In the genomic region with DNA sequence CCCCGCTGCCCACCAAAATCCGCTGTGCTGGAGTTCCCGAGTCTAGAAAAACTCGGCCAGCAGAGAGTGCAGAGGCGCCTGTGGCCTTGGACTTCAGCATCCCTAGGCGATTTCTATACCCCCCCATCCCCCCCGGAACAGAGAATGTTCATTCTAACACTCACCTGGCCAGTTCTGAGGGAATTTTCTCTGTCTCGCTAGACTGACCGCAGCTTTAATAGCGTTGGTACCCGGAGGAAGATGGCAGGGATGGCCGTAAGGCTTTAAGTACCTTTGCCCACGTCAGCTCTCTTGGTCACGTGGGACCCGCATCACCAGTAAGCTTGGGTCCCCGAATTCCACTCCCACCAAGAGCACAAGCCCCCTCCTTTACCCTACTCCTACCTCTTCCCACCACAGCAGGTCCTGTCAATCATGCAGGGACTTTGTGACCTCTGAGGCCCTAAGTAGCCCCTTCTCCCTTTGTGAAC, we compare ENCODE assay signal across 8 mouse cellular contexts. TPM values are rescaled to one million over a fixed set of nuclear protein-coding genes. Genes with fewer than 3 reads are reported as not detected.
A peak's percentile ranks its signal among the peaks of the same experiment; 100 is the strongest.
DNase-seq lines count a peak whose midpoint lies in the region; ATAC-seq and TF ChIP-seq lines count a peak whose summit lies in the region.

Gene Armcx2 (minus strand): TSS at position 467 of the 470 bp plus-strand sequence.

- DNase-seq in CH12.LX (ENCODE audit: extremely low read depth) = peak; percentile 60
- DNase-seq in adrenal gland, postnatal 36 days = peak; percentile 42 to 65
- peak; percentile 93 for DNase-seq in embryonic facial prominence, embryonic 14.5 days (ENCODE audit: low spot score)
- peak; percentile 36 for DNase-seq in liver, embryonic 11.5 days (ENCODE audit: low spot score)

- H3K27me3 ChIP-seq in CH12.LX (replicated peaks) (no peaks in the 10 kb centered on the region), myocyte (ENCODE audit: control insufficient read depth, insufficient read depth, insufficient read length) (no peaks in the 10 kb centered on the region)
- H3K27me3 ChIP-seq in embryonic facial prominence, embryonic 14.5 days (replicated peaks; ENCODE audit: control insufficient read depth, insufficient read depth, low read length) = peaks cover 20% of the 10 kb centered on the region; the same call in 1 of the 2 replicates
- H3K27me3 ChIP-seq in heart, embryonic 13.5 days (replicated peaks) = no peaks in the 10 kb centered on the region; the same call in 1 of the 2 replicates
- H3K27me3 ChIP-seq in kidney, embryonic 16.5 days (ENCODE audit: insufficient read depth, low read length) = peaks cover 15% of the 10 kb centered on the region; the same call in 1 of the 2 replicates
- H3K27me3 ChIP-seq in liver, embryonic 11.5 days (replicated peaks; ENCODE audit: control insufficient read depth, insufficient read depth, low read length) = peaks cover 10% of the 10 kb centered on the region
- no peaks in the 10 kb centered on the region for H3K27me3 ChIP-seq in testis, adult 2 months (ENCODE audit: control insufficient read depth, insufficient read depth, low read length)

- WGBS in embryonic facial prominence, embryonic 14.5 days = 19% methylated on average over 13 of the region's 16 CpGs
- 14% methylated on average over 16 of the region's 16 CpGs for WGBS in heart, embryonic 13.5 days
- WGBS in kidney, embryonic 16.5 days = 15% methylated on average over 16 of the region's 16 CpGs
- 7% methylated on average over 16 of the region's 16 CpGs for WGBS in liver, embryonic 11.5 days

- dilution Hi-C loops in CH12.LX (cut with MboI; ENCODE audit: extremely low pct_ligation_motif_present, extremely low pct_unique_long_range_greater_than_20kb, low sequenced_read_pairs) = no loop called here

- H3K79me2 ChIP-seq in CH12.LX (replicated peaks; ENCODE audit: control insufficient read depth, extremely low read depth, insufficient read depth, poor library complexity, severe bottlenecking) (peaks cover 12% of the 10 kb centered on the region), myocyte (ENCODE audit: control insufficient read depth, insufficient read depth) (no peaks in the 10 kb centered on the region)

- in situ Hi-C loops in CH12.LX (cut with MboI; ENCODE audit: low pct_ligation_motif_present, low pct_unique_long_range_greater_than_20kb, low sequenced_read_pairs) = no loop called here

- ATAC-seq in embryonic facial prominence, embryonic 14.5 days (ENCODE audit: low read depth) = peak; percentile 89
- peak; percentile 75 for ATAC-seq in heart, embryonic 13.5 days (ENCODE audit: extremely low read depth, insufficient number of reproducible peaks, low FRiP score, low TSS enrichment)
- peak; percentile 91 for ATAC-seq in kidney, embryonic 16.5 days (ENCODE audit: low FRiP score, low TSS enrichment)
- peak; percentile 87 for ATAC-seq in liver, embryonic 11.5 days (replicated peaks; ENCODE audit: low FRiP score)

- no peak within 1 kb of the TSS for H3ac ChIP-seq in myocyte (ENCODE audit: control insufficient read depth, insufficient read length)

- TF ChIP-seq POLR2A in CH12.LX (IDR thresholded peaks at IDR 0.05; ENCODE audit: low read depth, low read length) (peak; percentile 75), myocyte (IDR thresholded peaks at IDR 0.05; ENCODE audit: insufficient read length, low read depth) (peak; percentile 70)
- TF ChIP-seq POLR2A in testis, adult 2 months (IDR thresholded peaks at IDR 0.05; ENCODE audit: control insufficient read depth, low read depth, low read length) = no peak

- no peak within 1 kb of the TSS for H3K27ac ChIP-seq in CH12.LX (ENCODE audit: insufficient read depth, low read depth)
- H3K27ac ChIP-seq in embryonic facial prominence, embryonic 14.5 days (replicated peaks; ENCODE audit: low read depth, low read length) = peak within 1 kb of the TSS; percentile 83
- H3K27ac ChIP-seq in heart, embryonic 13.5 days (replicated peaks) = peak within 1 kb of the TSS; percentile 85
- H3K27ac ChIP-seq in kidney, embryonic 16.5 days (ENCODE audit: low read length) = peak within 1 kb of the TSS; percentile 77
- H3K27ac ChIP-seq in liver, embryonic 11.5 days (ENCODE audit: low read depth, low read length) = no peak within 1 kb of the TSS
- H3K27ac ChIP-seq in testis, adult 2 months (ENCODE audit: control insufficient read depth, insufficient read depth, low read depth, low read length) = peak within 1 kb of the TSS; percentile 10; the same call in 1 of the 2 replicates

- H3K4me2 ChIP-seq in CH12.LX (ENCODE audit: insufficient read depth, low read depth, poor library complexity, severe bottlenecking) (peak within 1 kb of the TSS; percentile 60), myocyte (ENCODE audit: low read depth) (peak within 1 kb of the TSS; percentile 70)
- peak within 1 kb of the TSS; percentile 58 for H3K4me2 ChIP-seq in embryonic facial prominence, embryonic 14.5 days (ENCODE audit: low read depth, low read length)
- H3K4me2 ChIP-seq in heart, embryonic 13.5 days = peak within 1 kb of the TSS; percentile 69
- H3K4me2 ChIP-seq in kidney, embryonic 16.5 days (replicated peaks; ENCODE audit: low read depth, low read length) = peak within 1 kb of the TSS; percentile 55
- H3K4me2 ChIP-seq in liver, embryonic 11.5 days = peak within 1 kb of the TSS; percentile 73

- peaks cover 0 to 3% of the 10 kb centered on the region in 2 experiments; a peak in 1 of 4 replicates for H3K4me1 ChIP-seq in CH12.LX (ENCODE audit: control insufficient read depth in 1 of 2, insufficient read depth in 2 of 2)
- H3K4me1 ChIP-seq in embryonic facial prominence, embryonic 14.5 days (ENCODE audit: control insufficient read depth, insufficient read depth, low read length) = no peaks in the 10 kb centered on the region
- H3K4me1 ChIP-seq in heart, embryonic 13.5 days = peaks cover 6% of the 10 kb centered on the region; the same call in 1 of the 2 replicates
- 0 out of 2 replicates have a peak, but pooled peaks cover 3% of the 10 kb centered on the region for H3K4me1 ChIP-seq in kidney, embryonic 16.5 days (ENCODE audit: insufficient read depth, low read length)
- no peaks in the 10 kb centered on the region for H3K4me1 ChIP-seq in liver, embryonic 11.5 days (replicated peaks; ENCODE audit: control insufficient read depth, insufficient read depth, low read length)
- 0 out of 2 replicates have a peak, but pooled peaks cover 2% of the 10 kb centered on the region for H3K4me1 ChIP-seq in testis, adult 2 months (ENCODE audit: control insufficient read depth, insufficient read depth, low read length)

- no peak for TF ChIP-seq EP300 in CH12.LX (IDR thresholded peaks at IDR 0.05; ENCODE audit: low read length)

- H3K36me3 ChIP-seq in CH12.LX (replicated peaks in 1 of 2; ENCODE audit: control insufficient read depth in 1 of 2, insufficient read depth in 1 of 2, low read length in 1 of 2) (peaks cover 16 to 22% of the 10 kb centered on the region in 2 experiments), myocyte (ENCODE audit: control insufficient read depth, insufficient read depth) (no peaks in the 10 kb centered on the region)
- peaks cover 21% of the 10 kb centered on the region for H3K36me3 ChIP-seq in embryonic facial prominence, embryonic 14.5 days (ENCODE audit: control insufficient read depth, insufficient read depth, low read length)
- peaks cover 28% of the 10 kb centered on the region for H3K36me3 ChIP-seq in heart, embryonic 13.5 days
- H3K36me3 ChIP-seq in kidney, embryonic 16.5 days (ENCODE audit: insufficient read depth, low read length) = peaks cover 16% of the 10 kb centered on the region
- H3K36me3 ChIP-seq in liver, embryonic 11.5 days (ENCODE audit: control insufficient read depth, insufficient read depth, low read length) = no peaks in the 10 kb centered on the region
- H3K36me3 ChIP-seq in testis, adult 2 months (ENCODE audit: control insufficient read depth, insufficient read depth, low read length) = no peaks in the 10 kb centered on the region

- no peak for TF ChIP-seq RAD21 in CH12.LX (IDR thresholded peaks at IDR 0.05; ENCODE audit: low read depth, low read length)

- H3K4me3 ChIP-seq in CH12.LX (replicated peaks in 1 of 3; ENCODE audit: low read depth in 2 of 3, low read length in 2 of 3, poor library complexity in 1 of 3) (peak within 1 kb of the TSS; percentile 63 to 80 (median 65)), myocyte (peak within 1 kb of the TSS; percentile 72)
- H3K4me3 ChIP-seq in embryonic facial prominence, embryonic 14.5 days (ENCODE audit: low read depth, low read length) = peak within 1 kb of the TSS; percentile 57
- peak within 1 kb of the TSS; percentile 71 for H3K4me3 ChIP-seq in heart, embryonic 13.5 days
- peak within 1 kb of the TSS; percentile 70 for H3K4me3 ChIP-seq in kidney, embryonic 16.5 days (ENCODE audit: low read length)
- H3K4me3 ChIP-seq in liver, embryonic 11.5 days (ENCODE audit: low read depth, low read length) = peak within 1 kb of the TSS; percentile 59
- H3K4me3 ChIP-seq in testis, adult 2 months (ENCODE audit: control insufficient read depth, low read depth, low read length) = peak within 1 kb of the TSS; percentile 63

- no peaks in the 10 kb centered on the region for H3K9me3 ChIP-seq in CH12.LX (replicated peaks; ENCODE audit: low read length)
- no peaks in the 10 kb centered on the region for H3K9me3 ChIP-seq in embryonic facial prominence, embryonic 14.5 days (ENCODE audit: control insufficient read depth, low read length)
- no peaks in the 10 kb centered on the region for H3K9me3 ChIP-seq in heart, embryonic 13.5 days
- no peaks in the 10 kb centered on the region for H3K9me3 ChIP-seq in kidney, embryonic 16.5 days (ENCODE audit: low read length)
- H3K9me3 ChIP-seq in liver, embryonic 11.5 days (ENCODE audit: control insufficient read depth, low read length) = no peaks in the 10 kb centered on the region

- peak within 1 kb of the TSS; percentile 87 for H3K9ac ChIP-seq in CH12.LX (ENCODE audit: insufficient read depth, low read depth)
- H3K9ac ChIP-seq in embryonic facial prominence, embryonic 14.5 days (ENCODE audit: low read depth, low read length) = peak within 1 kb of the TSS; percentile 71
- H3K9ac ChIP-seq in heart, embryonic 13.5 days = peak within 1 kb of the TSS; percentile 87
- H3K9ac ChIP-seq in kidney, embryonic 16.5 days (replicated peaks; ENCODE audit: low read length) = peak within 1 kb of the TSS; percentile 76
- peak within 1 kb of the TSS; percentile 53 for H3K9ac ChIP-seq in liver, embryonic 11.5 days (ENCODE audit: low read depth, low read length)

- TF ChIP-seq CTCF in CH12.LX (conservative IDR thresholded peaks at IDR 0.05 in 1 of 2, IDR thresholded peaks at IDR 0.05 in 1 of 2; ENCODE audit: low read depth in 2 of 2, low read length in 2 of 2) = no peak
- TF ChIP-seq CTCF in testis, adult 2 months (IDR thresholded peaks at IDR 0.05; ENCODE audit: control insufficient read depth, insufficient read depth, insufficient replicate concordance, low read depth, low read length) = no peak

RNA-seq across cellular contexts. Expression of gene Armcx2, which starts in this region (rescaled TPM):
- total RNA-seq in CH12.LX (2012; rRNA removed) (12.6 and 15.3 TPM in 2 replicates), CH12.LX (2014; rRNA removed) (18.8 and 20.5 TPM in 2 replicates)
- polyA plus RNA-seq in CH12.LX (2012; ENCODE audit: insufficient read length, low read depth) (17.3 and 19.6 TPM in 2 replicates), myocyte (2012; fragmentation: generic; extraction: Trizol) (49.4 TPM)
- total RNA-seq in adrenal gland, postnatal 36 days (2021) = 10 to 100 TPM; 47.6 to 85.2 TPM
- 74.1 and 82.6 TPM in 2 replicates for polyA plus RNA-seq in embryonic facial prominence, embryonic 14.5 days (2014; fragmentation: Nextera tagmentation; extraction: Ambion mirVana)
- 61.5 and 64.3 TPM in 2 replicates for polyA plus RNA-seq in heart, embryonic 13.5 days (2015; fragmentation: Nextera tagmentation; extraction: Ambion mirVana)
- polyA plus RNA-seq in kidney, embryonic 16.5 days (2015; fragmentation: Nextera tagmentation; extraction: Ambion mirVana) = 75.9 and 83.6 TPM in 2 replicates
- polyA plus RNA-seq in liver, embryonic 11.5 days (2014; fragmentation: Nextera tagmentation; extraction: Ambion mirVana) = 39.5 and 40.7 TPM in 2 replicates
- 2.5 and 3.3 TPM in 2 replicates for polyA plus RNA-seq in testis, adult 2 months (2012; rRNA removed)

Comparison
In these comparisons a context has a peak if more than half of its experiments do, and no peak if none do; other contexts are left out.
1. DNase-seq: peak in every context shown above with its lines; median percentile 93 in embryonic facial prominence, embryonic 14.5 days; 60 in CH12.LX; 54 in adrenal gland, postnatal 36 days; 36 in liver, embryonic 11.5 days.
2. H3K27ac ChIP-seq: peak in embryonic facial prominence, embryonic 14.5 days (single experiment), heart, embryonic 13.5 days (single experiment), kidney, embryonic 16.5 days (single experiment) and testis, adult 2 months (single experiment); none in CH12.LX (single experiment) and liver, embryonic 11.5 days (single experiment).
3. Peak in every context shown above with its lines, with median percentiles within 50 percentile points of each other: H3K4me2 ChIP-seq, H3K4me3 ChIP-seq, H3K9ac ChIP-seq and ATAC-seq.